Mouse (Mus musculus) cerebellum, adult 9-10 months (tissue): ENCODE results near the gene Stum.
"Not testable (repeated sequence)": the region's sequence is repeated elsewhere in the genome, so short reads cannot be mapped to it uniquely, and the experiment has no call there.

ENCODE experiments used
- DNase-seq: peaks from one replicate; pipeline ENCODE4 v3.0.0; 2022

Gene Stum

GRCm38 (mm10) chr1:180403694-180404606 is 79.4 kb downstream of the Stum start:
- no peak for DNase-seq

GRCm38 (mm10) chr1:180403357-180403693 is 80.0 kb downstream of the Stum start:
- DNase-seq: no peak

- no peak for DNase-seq
These were observed 80.7 kb downstream of the Stum start for GRCm38 (mm10) chr1:180402481-180403081.

GRCm38 (mm10) chr1:180401725-180402124 is 81.6 kb downstream of the Stum start:
- no peak for DNase-seq

GRCm38 (mm10) chr1:180400691-180401455 is 82.4 kb downstream of the Stum start:
- DNase-seq: no peak

- no peak for DNase-seq
These were observed 84.9 kb downstream of the Stum start for GRCm38 (mm10) chr1:180398446-180398845.

GRCm38 (mm10) chr1:180397734-180398133 is 85.6 kb downstream of the Stum start:
- no peak for DNase-seq

GRCm38 (mm10) chr1:180393873-180394272 is 89.4 kb downstream of the Stum start:
- no peak for DNase-seq

- DNase-seq: no peak
These were observed 90.1 kb downstream of the Stum start for GRCm38 (mm10) chr1:180393017-180393797.

GRCm38 (mm10) chr1:180392137-180392798 is 91.0 kb downstream of the Stum start:
- DNase-seq: no peak

- no peak for DNase-seq
These were observed 91.7 kb downstream of the Stum start for GRCm38 (mm10) chr1:180391575-180391945.

GRCm38 (mm10) chr1:180390746-180391574 is 92.3 kb downstream of the Stum start:
- no peak for DNase-seq

- peak; percentile 65 for DNase-seq
These were observed 93.0 kb downstream of the Stum start for GRCm38 (mm10) chr1:180390321-180390731.

- DNase-seq: not testable (repeated sequence)
These were observed 94.0 kb downstream of the Stum start for GRCm38 (mm10) chr1:180389213-180389760.

GRCm38 (mm10) chr1:180388481-180388880 is 94.8 kb downstream of the Stum start:
- DNase-seq: peak; percentile 54

GRCm38 (mm10) chr1:180387750-180388480 is 95.4 kb downstream of the Stum start:
- peak; percentile 50 for DNase-seq

GRCm38 (mm10) chr1:180386951-180387749 is 96.2 kb downstream of the Stum start:
- DNase-seq: peak; percentile 99

- DNase-seq: no peak
These were observed 98.0 kb downstream of the Stum start for GRCm38 (mm10) chr1:180385308-180385707.

- no peak for DNase-seq
These were observed 98.8 kb downstream of the Stum start for GRCm38 (mm10) chr1:180384486-180384885.
